Mouse (Mus musculus) ovary, adult 18-20 months (tissue): ENCODE results near the gene Meis1.

Experiments
- DNase-seq: peaks from one replicate; pipeline ENCODE4 v3.0.0; 2022; ENCODE audit warnings: low spot score, mixed read lengths

The Meis1 gene

GRCm38 (mm10) chr11:18905431-18905830 lies 113.4 kb downstream of the Meis1 start:
- no peak for DNase-seq

GRCm38 (mm10) chr11:18904880-18905279 lies 113.9 kb downstream of the Meis1 start:
- DNase-seq, result no peak

GRCm38 (mm10) chr11:18904285-18904684 lies 114.5 kb downstream of the Meis1 start:
- no peak for DNase-seq

GRCm38 (mm10) chr11:18900489-18900888 lies 118.3 kb downstream of the Meis1 start:
- DNase-seq, result no peak

- DNase-seq, result no peak
Observed at GRCm38 (mm10) chr11:18898862-18899261, 119.9 kb downstream of the Meis1 start.

GRCm38 (mm10) chr11:18897921-18898646 lies 120.7 kb downstream of the Meis1 start:
- DNase-seq, result no peak

- no peak for DNase-seq
Observed at GRCm38 (mm10) chr11:18897250-18897649, 121.5 kb downstream of the Meis1 start.

- DNase-seq, result no peak
Observed at GRCm38 (mm10) chr11:18892470-18892869, 126.3 kb downstream of the Meis1 start.

- no peak for DNase-seq
Observed at GRCm38 (mm10) chr11:18889139-18889538, 129.6 kb downstream of the Meis1 start.

- no peak for DNase-seq
Observed at GRCm38 (mm10) chr11:18888651-18889050, 130.1 kb downstream of the Meis1 start.

GRCm38 (mm10) chr11:18885729-18886325 lies 133.0 kb downstream of the Meis1 start:
- DNase-seq, result no peak

GRCm38 (mm10) chr11:18885036-18885728 lies 133.6 kb downstream of the Meis1 start:
- no peak for DNase-seq

GRCm38 (mm10) chr11:18883987-18884386 lies 134.8 kb downstream of the Meis1 start:
- DNase-seq, result no peak

GRCm38 (mm10) chr11:18883507-18883881 lies 135.3 kb downstream of the Meis1 start:
- DNase-seq, result no peak

- no peak for DNase-seq
Observed at GRCm38 (mm10) chr11:18882747-18883506, 135.9 kb downstream of the Meis1 start.

GRCm38 (mm10) chr11:18882315-18882714 lies 136.5 kb downstream of the Meis1 start:
- DNase-seq, result no peak

- no peak for DNase-seq
Observed at GRCm38 (mm10) chr11:18880806-18881205, 138.0 kb downstream of the Meis1 start.

GRCm38 (mm10) chr11:18879456-18879818 lies 139.3 kb downstream of the Meis1 start:
- DNase-seq, result no peak

GRCm38 (mm10) chr11:18878748-18879455 lies 139.9 kb downstream of the Meis1 start:
- DNase-seq, result no peak

GRCm38 (mm10) chr11:18878016-18878415 lies 140.8 kb downstream of the Meis1 start:
- no peak for DNase-seq

- no peak for DNase-seq
Observed at GRCm38 (mm10) chr11:18877626-18878011, 141.2 kb downstream of the Meis1 start.
